Mouse (Mus musculus): ENCODE data around the gene Gm28047. TPM values are rescaled to one million over a fixed set of nuclear protein-coding genes. Genes with fewer than 3 reads are reported as not detected.

Gene Gm28047
- total RNA-seq, 2 experiments from 2014 or later = not detected

DNA sequence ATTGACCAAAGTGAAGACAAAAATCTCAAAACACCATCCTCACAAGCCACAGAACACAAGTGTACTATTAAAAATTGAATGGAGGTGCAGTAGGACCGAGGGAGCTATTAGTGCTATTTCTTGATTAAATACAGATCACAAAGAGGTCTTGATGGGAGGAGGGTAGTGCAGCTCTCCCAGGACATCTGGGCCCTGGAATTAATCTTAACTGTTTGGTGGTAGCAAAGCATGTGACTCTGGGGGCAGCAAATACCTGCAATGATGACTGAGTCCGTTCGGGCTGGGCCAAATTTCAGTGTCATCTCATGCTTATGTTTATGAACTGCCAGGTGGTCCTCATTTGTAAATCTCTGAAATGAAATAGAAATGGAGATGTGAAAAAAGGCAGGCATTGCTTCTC is 61.8 kb downstream of the Gm28047 start:
- intact Hi-C loops (cut with DNase I) = loop anchor here (5.0 kb wide), 1 partner anchor 59 kb away; no protein-coding TSS in a partner anchor
- no peak for DNase-seq (ENCODE audit: low spot score)

DNA sequence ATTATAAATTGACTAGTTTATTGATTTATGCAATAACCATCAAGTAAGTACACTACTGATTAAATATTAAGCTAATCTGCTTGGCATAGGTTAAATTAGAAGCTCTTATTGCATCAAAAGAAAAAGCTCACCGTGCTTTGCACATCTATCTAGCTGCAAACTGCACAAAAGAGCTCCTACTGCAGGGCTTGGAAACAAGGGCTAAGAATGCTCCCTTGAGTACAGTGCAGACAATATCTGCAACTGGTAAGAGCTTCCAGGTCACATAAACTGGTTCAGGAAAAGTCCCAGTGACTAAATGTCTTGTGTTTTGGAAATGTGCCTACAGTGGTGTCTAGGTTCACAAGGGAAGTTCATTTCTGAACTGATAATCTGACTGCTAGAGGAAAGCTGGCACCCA is 62.4 kb downstream of the Gm28047 start:
- DNase-seq (ENCODE audit: low spot score) = no peak
- intact Hi-C loops (cut with DNase I) = loop anchor here (5.0 kb wide), 1 partner anchor 60 kb away; no protein-coding TSS in a partner anchor

- intact Hi-C loops (cut with DNase I) = loop anchor here (5.0 kb wide), 1 partner anchor 110 kb away; no protein-coding TSS in a partner anchor
Observed at GRCm38 (mm10) chr15:102557580-102557979, 67.3 kb downstream of the Gm28047 start.

DNA sequence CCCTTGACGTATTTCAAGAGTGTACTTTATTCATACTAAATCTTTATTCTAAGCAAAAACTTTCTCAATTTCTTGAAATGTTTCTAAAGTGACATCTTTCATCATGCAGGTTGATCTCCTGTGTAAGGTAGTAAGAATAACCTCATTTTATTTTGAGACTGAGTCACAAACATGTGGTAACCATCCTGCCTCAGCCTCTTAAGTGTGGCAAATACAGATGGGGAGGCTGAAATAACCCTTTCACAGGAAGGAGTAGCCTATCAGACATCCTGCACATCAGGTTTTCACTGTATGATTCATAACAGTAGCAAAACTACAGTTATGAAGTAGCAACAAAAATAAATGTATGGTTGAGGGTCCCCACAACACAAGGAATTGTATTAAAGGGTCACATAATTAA is 69.3 kb downstream of the Gm28047 start:
- intact Hi-C loops (cut with DNase I) = loop anchor here (5.0 kb wide), 1 partner anchor 112 kb away; no protein-coding TSS in a partner anchor
- DNase-seq (ENCODE audit: low spot score) = no peak

More at GRCm38 (mm10) chr15:102557580-102557979, 67.3 kb downstream of the Gm28047 start:
- no peak for DNase-seq (ENCODE audit: low spot score)

- intact Hi-C loops (cut with DNase I) = no loop called here
- DNase-seq (ENCODE audit: low spot score) = no peak
Observed at GRCm38 (mm10) chr15:102552599-102552998, 72.3 kb downstream of the Gm28047 start.

GRCm38 (mm10) chr15:102547478-102547877 is 77.4 kb downstream of the Gm28047 start:
- no peak for DNase-seq (ENCODE audit: low spot score)
- intact Hi-C loops (cut with DNase I) = no loop called here

GRCm38 (mm10) chr15:102546677-102547427 is 78.0 kb downstream of the Gm28047 start:
- intact Hi-C loops (cut with DNase I) = no loop called here
- DNase-seq (ENCODE audit: low spot score) = peak; percentile 31

GRCm38 (mm10) chr15:102546246-102546645 is 78.6 kb downstream of the Gm28047 start:
- DNase-seq (ENCODE audit: low spot score) = no peak
- intact Hi-C loops (cut with DNase I) = no loop called here

- intact Hi-C loops (cut with DNase I) = no loop called here
Observed at GRCm38 (mm10) chr15:102544801-102545200, 80.1 kb downstream of the Gm28047 start.

DNA sequence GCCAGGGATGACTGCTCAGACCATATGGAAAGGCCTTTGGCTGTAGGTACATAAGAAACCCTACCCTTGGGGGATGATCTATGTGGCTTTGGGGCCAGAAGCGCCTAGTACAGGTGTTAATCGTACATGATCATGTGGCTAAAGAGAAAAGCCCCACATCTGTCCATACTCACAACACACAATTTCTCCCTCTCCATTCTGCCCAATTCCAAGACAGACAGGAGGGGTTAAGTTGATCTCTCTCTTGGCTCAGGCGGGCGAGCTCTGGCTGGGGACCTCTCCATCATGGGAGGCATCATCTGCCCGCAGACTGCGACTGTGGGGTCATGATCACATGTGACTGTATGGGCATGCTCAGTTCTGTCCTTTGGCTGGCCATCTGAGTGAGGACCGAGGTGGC is 90.9 kb downstream of the Gm28047 start:
- no peak for DNase-seq (ENCODE audit: low spot score)
- intact Hi-C loops (cut with DNase I) = no loop called here

More at GRCm38 (mm10) chr15:102544801-102545200, 80.1 kb downstream of the Gm28047 start:
- DNase-seq (ENCODE audit: low spot score) = no peak

DNA sequence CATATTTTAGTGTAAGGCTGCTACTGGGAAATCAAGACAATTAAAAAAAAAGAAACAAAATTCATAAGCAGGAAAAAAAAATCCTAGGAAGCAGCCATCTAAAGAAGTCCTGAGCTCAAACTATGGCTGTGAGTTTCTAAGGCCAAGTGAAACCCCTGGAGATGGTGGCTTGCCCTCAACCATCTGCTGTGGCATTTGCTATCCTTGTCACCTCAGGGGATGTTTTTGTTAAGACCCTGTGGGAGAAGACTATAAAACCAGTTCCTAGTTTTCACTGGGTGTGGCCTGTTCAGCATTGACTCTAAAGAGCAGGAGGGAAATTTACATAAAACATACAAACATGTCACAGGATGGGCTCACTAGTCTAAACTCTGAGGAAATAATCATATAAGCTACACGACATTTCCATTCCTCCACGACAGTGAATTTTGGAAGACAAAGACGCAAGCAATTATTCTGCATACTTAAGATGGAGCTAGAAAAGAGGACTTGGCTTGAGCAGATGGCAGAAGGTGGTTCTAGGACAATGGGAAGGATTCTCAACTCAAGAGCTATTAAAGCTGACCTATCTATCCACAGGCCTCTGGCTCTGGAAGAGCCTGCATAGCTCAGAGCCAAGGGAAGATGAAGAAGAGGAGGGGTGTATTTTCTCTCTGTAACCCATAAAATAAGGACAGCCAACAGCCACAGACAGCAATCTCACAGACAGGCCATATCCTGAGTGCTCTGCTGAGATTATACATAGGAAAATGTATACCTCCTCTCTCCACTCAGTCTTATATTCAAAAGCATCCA is 92.6 kb downstream of the Gm28047 start:
- no peak for DNase-seq (ENCODE audit: low spot score)
- intact Hi-C loops (cut with DNase I) = no loop called here

DNA sequence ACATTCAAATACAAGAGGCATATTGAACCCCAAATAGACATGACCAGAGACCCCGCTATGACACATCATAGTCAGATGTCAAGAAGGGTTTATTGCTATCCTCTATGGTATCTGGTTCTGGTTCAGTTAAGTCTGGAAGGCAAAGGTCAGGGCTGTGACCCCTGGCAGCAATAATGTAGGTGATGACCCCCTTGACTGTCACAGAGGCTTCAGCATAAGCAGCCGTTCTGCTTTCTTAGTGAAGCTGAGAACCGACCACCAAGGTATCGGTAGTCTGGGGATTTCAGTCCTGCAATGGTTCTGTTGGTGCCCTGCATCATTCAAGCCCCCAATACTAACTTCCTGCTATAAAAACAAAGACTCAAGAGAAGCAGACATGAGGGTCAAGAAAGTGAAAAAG is 93.3 kb downstream of the Gm28047 start:
- intact Hi-C loops (cut with DNase I) = no loop called here
- no peak for DNase-seq (ENCODE audit: low spot score)

GRCm38 (mm10) chr15:102530566-102530965 is 94.3 kb downstream of the Gm28047 start:
- no peak for DNase-seq (ENCODE audit: low spot score)
- intact Hi-C loops (cut with DNase I) = no loop called here

- DNase-seq (ENCODE audit: low spot score) = no peak
- intact Hi-C loops (cut with DNase I) = no loop called here
Observed at GRCm38 (mm10) chr15:102528396-102528795, 96.5 kb downstream of the Gm28047 start.

DNA sequence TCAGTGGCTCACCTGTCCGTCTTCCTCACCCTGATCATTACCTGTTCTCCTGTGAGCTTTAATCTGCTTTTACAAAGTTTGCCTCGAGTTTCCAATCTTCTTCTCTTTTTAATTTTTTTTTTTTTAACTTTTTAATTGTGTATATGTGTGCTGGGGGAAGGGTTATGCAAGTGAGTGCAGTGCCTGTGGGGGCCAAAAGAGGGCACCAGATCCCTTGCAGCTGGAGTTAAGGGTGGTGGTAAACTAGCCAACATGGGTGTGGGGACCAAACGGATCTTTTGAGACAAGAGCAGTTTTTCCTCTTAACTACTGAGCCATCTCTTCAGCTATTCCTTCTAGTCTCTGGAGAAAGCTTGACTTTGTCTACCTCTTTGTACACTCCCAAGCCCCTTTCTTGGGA is 96.9 kb downstream of the Gm28047 start:
- no peak for DNase-seq (ENCODE audit: low spot score)
- intact Hi-C loops (cut with DNase I) = no loop called here

- DNase-seq (ENCODE audit: low spot score) = no peak
- intact Hi-C loops (cut with DNase I) = no loop called here
Observed at GRCm38 (mm10) chr15:102526111-102527002, 98.5 kb downstream of the Gm28047 start.

GRCm38 (mm10) chr15:102524892-102525485 is 99.9 kb downstream of the Gm28047 start, which contains the start of gene Npff:
Npff (minus strand) TSS chr15:102524942.
- no peak for DNase-seq (ENCODE audit: low spot score)
- intact Hi-C loops (cut with DNase I) = loop anchor here (5.0 kb wide), 1 partner anchor 148 kb away; no protein-coding TSS in a partner anchor

- no peak for DNase-seq (ENCODE audit: low spot score)
- intact Hi-C loops (cut with DNase I) = loop anchor here (5.0 kb wide), 1 partner anchor 144 kb away; no protein-coding TSS in a partner anchor
Observed at GRCm38 (mm10) chr15:102521480-102521879, 103.4 kb downstream of the Gm28047 start.

DNA sequence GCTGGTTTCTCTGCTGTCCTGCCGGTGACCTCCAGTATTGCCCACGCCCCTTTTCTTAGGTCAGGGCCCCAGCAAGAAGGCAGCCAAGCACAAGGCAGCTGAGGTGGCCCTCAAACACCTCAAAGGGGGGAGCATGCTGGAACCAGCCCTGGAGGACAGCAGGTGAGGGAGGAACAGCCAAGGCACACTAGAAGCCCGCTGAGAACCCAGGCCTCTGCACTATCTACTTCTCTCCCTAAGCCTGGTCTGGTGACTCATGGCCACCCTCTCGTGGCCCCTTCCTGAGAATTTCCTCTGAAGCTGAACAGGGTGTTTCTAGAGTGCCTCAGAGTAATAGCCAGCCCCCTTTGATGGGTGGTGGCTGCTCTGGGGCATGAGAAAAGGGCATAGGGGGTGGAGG is 104.5 kb downstream of the Gm28047 start:
- intact Hi-C loops (cut with DNase I) = loop anchor here (5.0 kb wide), 1 partner anchor 143 kb away; no protein-coding TSS in a partner anchor
- no peak for DNase-seq (ENCODE audit: low spot score)

All from heart, postnatal 25 days (tissue).